Mouse (Mus musculus) lung, postnatal 4 days (tissue): ENCODE results near the gene Tctn1.

Experiments
- DNase-seq, 2 experiments: peaks; one replicate each; pipeline ENCODE4 v3.0.0; 2021

Tctn1 gene

GRCm38 (mm10) chr5:122285029-122285766, 20.9 kb upstream of the Tctn1 start:
- DNase-seq = peak; percentile 51 to 55

DNA sequence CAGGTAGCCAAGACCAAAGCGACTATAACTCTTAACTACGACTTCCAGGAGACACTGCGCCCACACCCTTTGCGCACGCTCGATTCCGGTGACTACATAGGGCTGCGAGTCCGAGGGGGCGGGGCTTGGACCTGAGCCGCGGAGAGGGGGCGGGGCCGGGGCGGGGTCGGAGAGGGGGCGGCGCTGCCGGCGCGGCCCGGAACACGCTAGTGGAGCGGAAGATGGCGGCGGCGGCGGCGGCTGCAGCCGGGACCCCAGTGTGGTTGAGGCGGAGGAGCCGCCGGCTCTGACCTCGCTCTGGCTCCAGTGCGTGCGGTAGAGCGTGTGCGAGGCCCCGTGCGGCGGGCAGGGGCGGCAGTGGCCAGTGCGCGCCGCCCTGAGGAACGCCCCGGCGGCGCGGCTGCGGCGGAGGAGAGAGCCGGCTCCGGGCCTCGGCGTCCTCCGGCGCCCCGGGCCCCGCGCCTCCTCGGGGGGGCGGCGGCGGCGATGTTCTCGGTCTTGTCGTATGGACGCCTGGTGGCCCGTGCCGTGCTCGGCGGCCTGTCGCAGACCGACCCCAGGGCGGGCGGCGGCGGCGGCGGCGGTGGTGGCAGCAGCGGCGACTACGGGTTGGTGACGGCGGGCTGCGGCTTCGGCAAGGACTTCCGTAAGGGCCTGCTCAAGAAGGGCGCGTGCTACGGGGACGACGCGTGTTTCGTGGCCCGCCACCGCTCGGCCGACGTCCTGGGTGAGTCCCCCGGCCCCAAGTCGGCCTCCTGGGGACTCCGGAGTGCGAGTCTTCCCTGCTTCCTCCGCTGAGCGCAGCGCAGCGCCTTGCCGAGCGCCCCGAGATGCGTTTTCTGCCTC, 20.1 kb upstream of the Tctn1 start, which contains the start of gene Pptc7:
Gene Pptc7 (plus strand): TSS at position 183 of the 846 bp plus-strand sequence.
- DNase-seq = peak; percentile 91 to 93

DNA sequence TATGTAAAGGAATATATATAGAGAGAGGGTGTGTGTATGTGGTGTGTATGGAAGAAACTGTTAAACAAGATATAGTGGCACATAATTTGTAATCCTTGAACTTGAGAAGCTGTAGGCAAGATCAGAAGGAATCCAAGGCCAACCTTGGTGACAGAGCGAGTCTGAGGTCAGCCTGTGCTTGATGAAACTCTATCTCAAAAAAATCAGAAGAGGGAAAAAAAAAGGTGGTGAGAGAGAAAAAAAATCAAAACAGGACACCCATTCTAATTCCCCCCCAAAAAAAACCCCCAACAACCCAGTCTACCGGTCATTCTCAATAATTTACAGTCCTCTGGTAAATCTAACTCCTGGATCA, 19.5 kb upstream of the Tctn1 start:
- no peak for DNase-seq

DNA sequence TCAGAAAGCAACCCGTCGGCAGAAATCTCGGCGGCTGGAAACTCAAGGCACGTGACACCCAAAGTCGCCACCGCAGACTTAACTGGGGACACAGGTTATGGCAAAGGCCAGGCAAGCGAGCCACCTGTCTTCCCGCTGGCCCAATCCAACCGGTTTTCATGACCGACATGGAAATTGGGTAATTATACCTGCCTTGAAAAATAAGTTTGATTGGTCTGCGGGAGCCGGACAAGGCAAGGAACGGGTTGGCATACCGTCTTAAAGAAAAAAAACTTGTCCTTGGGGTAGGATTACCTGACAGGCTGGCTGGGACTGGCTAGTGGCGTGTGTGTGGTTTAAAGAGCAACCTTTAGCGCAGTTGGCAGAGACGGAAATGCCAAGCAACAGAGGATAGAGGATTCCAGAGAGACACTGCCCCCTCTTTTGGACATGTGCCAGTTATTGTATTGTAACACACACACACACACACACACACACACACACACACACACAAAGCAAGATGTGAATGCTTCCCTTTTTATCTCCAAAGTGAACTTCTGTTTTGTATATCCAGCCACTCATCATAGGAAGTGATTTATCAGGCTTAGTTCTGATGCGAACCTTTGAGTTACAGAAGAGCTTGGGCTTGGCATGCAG, 16.7 kb upstream of the Tctn1 start:
- peak; percentile 56 to 69 for DNase-seq

DNA sequence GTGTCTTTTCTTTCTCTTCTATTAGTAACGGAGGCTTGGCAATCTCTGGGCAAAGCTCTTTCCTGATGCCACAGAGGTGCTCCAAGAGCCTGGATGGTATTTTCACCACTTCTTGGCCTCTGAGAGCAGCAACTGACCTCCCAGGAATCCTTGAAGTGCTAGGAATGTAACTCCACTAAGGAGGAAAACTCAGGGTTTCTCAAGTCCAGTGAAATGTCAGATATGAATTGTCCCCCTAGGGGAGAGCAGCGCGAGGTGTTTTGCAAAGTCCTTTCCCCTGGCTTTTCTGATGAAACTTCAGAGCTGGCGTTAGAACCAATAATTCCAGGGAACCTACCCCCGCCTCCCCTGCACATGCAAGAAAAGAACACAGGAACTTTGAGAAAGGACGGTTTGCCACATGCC, 16.2 kb upstream of the Tctn1 start:
- DNase-seq = peak; percentile 38 to 53

- peak in 1 of 2 experiments; percentile 47 for DNase-seq
Observed at GRCm38 (mm10) chr5:122279799-122280421, 15.7 kb upstream of the Tctn1 start.

- no peak for DNase-seq
Observed at GRCm38 (mm10) chr5:122278946-122279345, 14.7 kb upstream of the Tctn1 start.

GRCm38 (mm10) chr5:122274785-122275184, 10.5 kb upstream of the Tctn1 start:
- peak; percentile 73 to 77 for DNase-seq

- no peak for DNase-seq
Observed at GRCm38 (mm10) chr5:122272821-122273220, 8.6 kb upstream of the Tctn1 start.

GRCm38 (mm10) chr5:122268858-122269604, 4.8 kb upstream of the Tctn1 start:
- peak; percentile 54 to 59 for DNase-seq

- peak; percentile 43 to 82 for DNase-seq
Observed at GRCm38 (mm10) chr5:122267899-122268298, 3.6 kb upstream of the Tctn1 start.

DNA sequence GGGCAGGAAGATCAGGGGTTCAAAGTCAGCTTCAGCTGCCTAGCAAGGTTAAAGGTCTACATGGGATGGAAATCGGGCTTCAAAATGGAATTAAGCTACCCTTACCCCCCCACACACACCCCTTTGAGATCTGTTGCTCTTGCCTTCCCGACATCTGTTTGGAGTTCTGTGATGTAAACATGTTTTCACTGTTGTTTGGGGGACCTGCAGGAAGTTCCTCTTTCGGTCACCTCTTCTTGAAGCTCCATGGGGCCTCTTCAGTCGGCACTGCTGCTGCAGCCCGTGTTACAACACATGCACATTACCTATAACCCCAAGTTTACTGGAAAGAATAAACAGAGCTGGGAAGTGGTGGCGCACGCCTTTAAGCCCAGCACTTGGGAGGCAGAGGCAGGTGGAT, 2.9 kb upstream of the Tctn1 start:
- DNase-seq = no peak

- no peak for DNase-seq
Observed at GRCm38 (mm10) chr5:122265942-122266341, 1.7 kb upstream of the Tctn1 start.

GRCm38 (mm10) chr5:122265187-122265586, 927 bp upstream of the Tctn1 start:
- no peak for DNase-seq

GRCm38 (mm10) chr5:122262104-122262503, 2.2 kb downstream of the Tctn1 start:
- DNase-seq = no peak

DNA sequence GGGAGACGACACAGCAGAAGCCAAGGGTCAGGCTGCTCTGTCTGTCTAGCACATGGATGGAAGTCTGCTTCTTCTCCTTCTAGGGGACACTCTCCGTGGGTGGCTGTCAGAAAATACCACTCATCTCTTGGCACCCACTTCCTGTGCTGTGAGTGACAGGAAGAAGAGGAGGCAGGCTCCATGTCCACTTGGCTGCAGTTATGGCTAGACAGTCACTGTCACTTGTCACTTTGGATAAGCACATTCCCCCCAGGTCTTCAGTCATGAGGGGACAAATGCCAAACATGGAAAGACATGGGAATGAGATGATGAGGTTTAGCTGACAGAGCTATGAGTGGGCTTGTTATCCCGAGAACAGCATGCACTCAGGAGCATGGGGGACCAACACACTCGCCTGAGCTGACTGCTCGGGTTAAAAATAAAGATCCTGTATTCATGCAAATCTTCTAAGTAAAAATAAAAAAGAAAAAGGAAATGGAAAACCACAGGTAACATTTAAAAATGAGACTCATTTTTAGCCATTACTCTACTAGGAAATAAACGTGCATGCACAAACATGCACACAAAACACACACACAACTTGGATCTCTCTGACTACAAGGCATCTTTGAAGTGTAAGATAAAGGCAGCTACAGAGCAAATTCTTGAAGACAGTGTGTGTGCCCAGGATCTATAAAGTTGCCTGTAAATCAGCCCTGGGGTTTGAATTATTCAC, 6.1 kb downstream of the Tctn1 start:
- no peak for DNase-seq

GRCm38 (mm10) chr5:122251895-122252606, 12.2 kb downstream of the Tctn1 start:
- DNase-seq = no peak

DNA sequence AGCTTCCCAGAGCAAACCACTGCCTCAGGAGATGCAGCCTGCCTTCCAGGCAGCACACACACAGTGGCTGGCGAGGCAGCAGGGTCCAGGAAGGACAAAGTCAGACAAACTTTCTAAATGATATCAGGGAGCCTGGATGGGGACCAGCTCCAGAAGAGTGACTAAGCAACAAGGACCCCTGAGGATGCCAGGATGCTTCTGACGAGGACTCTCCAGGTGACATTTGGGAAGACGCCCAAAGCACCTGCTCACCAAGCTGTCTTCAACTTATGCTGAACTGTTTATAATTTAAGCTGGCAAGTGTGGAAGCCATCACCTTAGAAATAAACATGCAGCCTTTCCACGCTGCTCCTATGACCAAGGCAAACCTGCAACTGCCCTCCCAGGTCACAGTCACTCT, 15.0 kb downstream of the Tctn1 start:
- no peak for DNase-seq

- no peak for DNase-seq
Observed at GRCm38 (mm10) chr5:122247934-122248333, 16.3 kb downstream of the Tctn1 start.

- DNase-seq = no peak
Observed at GRCm38 (mm10) chr5:122247529-122247928, 16.7 kb downstream of the Tctn1 start.
